Mouse (Mus musculus) ES-E14 (cell line): Measurements from ENCODE around the gene 2210011C24Rik.

ENCODE experiments used
- CHD2 ChIP-seq: IDR thresholded peaks from 2 replicates; pipeline ENCODE4 v1.6.1; 2014; ENCODE audit warnings: mild to moderate bottlenecking, low read depth, low read length, inconsistent platforms
- HCFC1 ChIP-seq: IDR thresholded peaks from 2 replicates; pipeline ENCODE4 v1.6.1; 2012; ENCODE audit warnings: low read length, inconsistent platforms, borderline replicate concordance; ENCODE audit not compliant: insufficient read depth
- ZC3H11A ChIP-seq: IDR thresholded peaks from 2 replicates; pipeline ENCODE4 v1.6.1; 2012; ENCODE audit warnings: low read depth, mild to moderate bottlenecking, inconsistent platforms, low read length, borderline replicate concordance
- ZNF384 ChIP-seq: IDR thresholded peaks from 2 replicates; pipeline ENCODE4 v1.6.1; 2012; ENCODE audit warnings: low read depth, low read length, inconsistent platforms

DNA sequence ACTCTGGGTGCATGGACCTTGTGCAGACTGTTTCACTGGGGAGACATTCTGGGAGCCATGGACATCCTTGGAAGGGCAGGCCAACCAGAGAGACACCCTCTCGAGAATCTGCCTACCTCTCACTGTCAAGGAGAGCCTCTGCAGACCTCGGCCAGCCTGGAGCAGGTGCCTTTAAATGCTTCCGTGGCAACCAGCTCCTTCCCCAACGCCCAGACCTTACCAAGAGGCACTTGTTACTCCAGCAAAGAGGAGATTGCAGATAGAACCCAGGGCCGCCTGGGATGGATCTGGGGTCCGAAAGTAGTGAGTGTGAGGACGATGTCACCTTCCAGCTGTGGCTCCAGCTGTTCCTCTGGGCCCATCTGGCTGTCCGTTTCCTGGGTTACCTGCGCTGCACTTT lies 33.8 kb downstream of the 2210011C24Rik start:
- TF ChIP-seq HCFC1 (no peak), ZNF384 (no peak), CHD2 (no peak), ZC3H11A (no peak)
